Mouse (Mus musculus) thymus, adult 18-20 months (tissue): ENCODE measurements around the gene Sirt2.
A peak's percentile ranks its signal among the peaks of the same experiment; 100 is the strongest.

Experiments
- DNase-seq, 2 experiments: peaks; one replicate each; pipeline ENCODE4 v3.0.0; 2022; ENCODE audit warnings: mixed read lengths in 2 of 2

The Sirt2 gene

DNA sequence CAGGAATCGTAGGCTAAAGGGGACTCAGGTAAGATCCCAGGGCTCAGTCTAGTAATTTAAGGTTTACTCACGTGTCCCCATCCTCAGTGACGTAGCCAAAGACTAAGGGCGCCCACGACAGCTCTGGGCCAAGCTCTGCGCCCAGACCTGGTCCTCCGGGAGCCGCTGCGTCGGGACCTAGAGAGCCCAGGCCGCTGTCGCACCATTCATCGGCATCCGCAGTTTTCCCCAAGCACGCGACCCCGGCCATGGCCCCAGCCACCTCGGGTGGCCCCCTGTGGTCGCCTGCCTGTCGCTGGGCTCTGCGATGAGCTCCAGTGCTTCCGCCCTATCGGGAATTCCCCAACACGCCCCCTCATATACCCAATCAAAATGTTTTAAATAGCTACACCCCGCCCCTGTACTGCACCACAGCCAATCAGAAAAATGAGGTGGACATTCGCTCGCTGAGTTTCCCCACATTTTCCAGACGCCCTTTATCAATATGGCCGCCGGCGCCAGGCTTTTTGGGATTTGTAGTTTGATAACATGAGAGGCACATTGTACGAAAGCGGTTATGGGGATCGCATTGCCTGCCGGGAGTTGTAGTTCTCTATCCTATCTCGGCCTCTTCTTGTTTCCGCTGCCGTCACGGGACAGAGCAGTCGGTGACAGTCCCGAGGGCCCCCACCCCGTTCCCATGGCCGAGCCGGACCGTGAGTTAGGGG lies at the start of gene Sirt2:
Gene Sirt2, plus strand, starts transcription at position 563 of the 707 bp plus-strand sequence.
- DNase-seq = peak; percentile 94 to 98

DNA sequence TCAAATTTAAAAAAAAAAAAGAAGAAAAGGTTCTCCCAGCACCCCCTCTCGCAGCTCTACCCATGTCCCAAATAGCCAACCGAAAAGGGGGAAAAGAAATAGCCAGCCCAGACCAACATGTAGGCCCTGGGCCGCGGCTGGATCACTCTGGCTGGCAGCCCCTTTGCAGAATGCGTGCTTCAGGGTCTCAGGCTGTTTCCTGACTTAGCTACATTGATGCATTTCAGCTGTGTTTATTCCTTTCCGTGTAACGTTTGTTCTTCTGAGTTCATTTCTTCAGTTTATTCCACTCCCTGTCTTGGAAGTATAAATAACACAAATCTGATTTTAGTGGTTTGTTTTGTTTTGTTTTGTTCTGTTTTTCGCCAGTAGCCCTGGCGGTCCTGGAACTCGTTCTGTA lies 48.8 kb upstream of the Sirt2 start:
- DNase-seq = no peak

DNA sequence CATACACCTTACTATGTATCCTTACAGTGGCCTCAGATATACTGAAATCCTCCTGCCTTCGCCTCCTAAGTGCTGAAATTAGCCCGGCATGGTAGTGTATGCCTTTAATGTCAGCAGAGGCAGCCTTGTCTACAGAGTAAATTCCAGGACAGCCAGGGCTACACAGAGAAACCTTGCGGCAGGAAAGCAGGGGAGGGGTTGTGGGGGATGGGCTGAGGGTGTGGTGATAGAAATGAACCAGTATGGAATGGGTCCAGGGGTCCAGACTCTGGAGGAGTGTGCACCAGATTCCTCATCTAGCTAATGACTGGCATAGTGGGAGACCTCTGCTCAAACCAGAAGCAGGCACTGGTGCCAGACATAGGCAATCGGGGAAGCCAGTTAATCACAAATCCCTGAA lies 47.4 kb upstream of the Sirt2 start:
- no peak for DNase-seq

DNA sequence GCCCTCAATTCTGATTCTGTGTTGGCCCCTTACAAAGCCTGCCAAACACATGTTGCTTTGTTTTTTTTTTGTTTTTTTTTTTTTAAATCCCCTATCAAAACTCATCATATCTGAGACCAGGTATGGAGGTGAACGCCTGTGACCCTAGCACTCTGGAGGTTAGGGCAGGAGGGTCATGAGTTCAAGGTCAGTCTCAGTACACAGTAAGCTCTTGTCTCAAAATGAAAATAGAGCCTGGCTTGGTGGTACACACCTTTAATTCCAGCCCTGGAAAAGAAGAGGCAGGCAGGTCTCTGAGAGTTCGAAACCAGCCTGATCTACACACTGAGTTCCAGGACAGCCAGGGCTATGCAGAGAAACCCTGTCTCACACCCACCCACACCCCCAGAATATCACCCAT lies 46.9 kb upstream of the Sirt2 start:
- no peak for DNase-seq

DNA sequence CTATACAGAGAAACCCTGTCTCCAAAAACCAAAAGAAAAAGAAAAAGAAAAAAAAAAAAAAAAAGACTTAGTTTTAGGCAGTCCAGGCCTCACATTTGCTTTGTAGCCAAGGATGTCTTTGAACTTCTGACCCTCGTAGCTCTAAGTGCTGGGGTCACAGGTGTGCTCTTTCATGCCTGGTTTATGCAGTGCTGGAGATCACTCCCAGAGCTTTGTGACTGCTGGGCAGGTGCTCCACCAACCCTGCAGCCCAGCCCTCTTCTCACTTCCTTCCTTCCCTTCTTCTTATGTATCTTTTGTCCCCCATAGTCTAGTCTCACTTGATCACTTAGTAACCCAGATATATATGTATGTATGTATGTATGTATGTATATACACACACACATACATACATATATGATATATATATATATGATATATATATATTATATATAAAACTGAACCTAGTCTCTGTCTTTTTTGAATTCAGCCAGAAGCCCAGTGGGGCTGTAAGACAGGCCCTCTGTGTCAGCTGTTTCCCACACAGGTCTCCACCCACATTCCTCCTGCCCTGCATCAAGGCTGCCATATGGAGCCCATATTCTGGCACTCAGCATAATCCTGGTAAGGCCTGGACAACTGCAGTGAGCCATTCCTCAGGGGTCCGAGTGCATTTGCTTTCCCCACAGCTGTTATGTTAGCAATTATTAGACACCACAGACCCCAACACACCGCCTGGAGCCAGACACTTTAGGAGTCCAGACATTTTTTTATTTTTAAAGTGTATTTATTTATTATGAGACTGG lies 45.6 kb upstream of the Sirt2 start:
- no peak for DNase-seq

DNA sequence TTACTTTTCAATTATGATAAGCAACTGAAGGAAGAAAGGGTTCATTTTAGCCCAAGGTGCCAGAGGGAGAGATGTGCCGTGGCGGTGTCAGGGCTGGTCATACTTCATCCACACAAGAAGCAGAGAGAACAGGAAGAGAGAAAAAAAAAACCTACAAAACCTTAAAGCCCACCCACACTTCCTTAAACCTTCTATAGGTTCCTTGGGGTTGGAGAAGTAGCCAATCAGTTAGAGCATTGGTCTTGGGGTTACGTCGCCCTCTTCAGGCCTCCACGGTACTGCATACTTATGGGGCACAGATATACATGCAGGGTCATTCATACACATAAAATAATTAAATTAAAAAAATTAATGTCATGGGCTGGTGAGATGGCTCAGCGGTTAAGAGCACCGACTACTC lies 44.5 kb upstream of the Sirt2 start:
- no peak for DNase-seq

DNA sequence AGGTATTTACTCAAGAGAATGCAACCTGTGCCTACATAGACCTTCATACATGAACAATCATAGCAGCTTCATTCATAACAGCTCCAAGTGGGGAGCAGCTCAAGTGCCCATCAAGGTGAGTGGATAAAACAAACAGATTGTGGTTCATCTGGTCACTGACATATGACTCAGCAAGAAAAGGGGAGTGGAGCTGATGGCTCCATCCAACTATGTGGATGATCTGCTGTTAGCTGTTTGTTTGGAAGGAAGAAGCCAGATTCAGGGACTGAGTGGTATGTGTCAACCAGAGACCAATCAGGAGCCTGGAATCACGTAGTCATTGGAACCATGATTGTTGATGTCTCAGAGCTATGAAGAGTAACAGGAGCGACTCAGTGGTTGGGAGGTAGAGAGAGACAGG lies 41.9 kb upstream of the Sirt2 start:
- DNase-seq = no peak

DNA sequence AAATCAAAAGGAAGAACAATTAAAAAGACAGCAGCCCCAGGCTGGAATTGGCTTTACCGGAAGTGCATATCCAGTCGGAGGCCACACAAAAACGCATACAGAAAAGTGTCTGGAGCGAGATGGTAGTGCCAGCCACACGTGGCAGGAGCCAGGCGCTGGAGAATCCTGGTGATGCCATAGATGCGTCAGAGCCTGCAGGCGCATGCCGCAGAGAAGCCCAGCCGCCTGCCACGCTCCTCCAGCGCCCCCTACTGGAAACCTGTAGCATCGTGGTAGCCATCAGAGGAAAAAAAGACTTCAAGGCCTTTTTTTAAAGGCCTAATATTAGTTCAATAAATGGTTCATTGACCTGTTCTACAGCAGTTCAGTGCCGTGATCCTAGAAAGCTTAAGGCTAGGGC lies 39.9 kb upstream of the Sirt2 start:
- peak; percentile 43 to 47 for DNase-seq

DNA sequence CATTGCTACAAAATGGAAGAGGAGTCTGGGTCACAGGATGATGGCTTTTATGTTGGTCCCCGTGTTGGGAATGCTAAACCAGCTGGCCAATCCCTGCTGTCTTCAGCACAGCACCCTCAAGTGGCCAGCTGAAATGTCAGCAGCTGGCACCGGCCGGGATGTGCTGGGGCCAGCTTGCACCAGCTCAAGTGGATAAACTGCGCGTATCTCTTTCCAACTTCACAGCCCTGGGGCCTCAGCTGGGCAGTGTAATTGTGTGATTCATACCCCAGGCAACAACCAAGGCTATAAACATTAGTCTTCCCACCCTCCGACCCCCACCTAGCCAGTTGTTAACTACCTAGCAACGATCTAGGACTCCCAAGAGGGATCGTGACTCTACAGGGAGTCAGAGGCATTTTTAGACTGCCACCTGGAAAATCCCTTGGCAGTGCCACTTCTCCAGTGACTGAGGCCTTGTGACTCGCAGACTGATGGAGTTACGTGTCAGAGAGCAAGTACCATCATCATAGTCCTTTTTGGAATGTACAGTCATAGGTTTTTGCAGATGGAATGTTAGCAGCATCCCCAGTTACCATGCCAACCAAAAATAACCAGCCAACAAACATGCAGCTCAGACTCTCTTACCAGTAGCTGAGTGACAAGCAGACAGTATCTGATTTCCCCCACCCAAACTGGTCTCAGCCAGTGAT lies 38.7 kb upstream of the Sirt2 start:
- DNase-seq = no peak

DNA sequence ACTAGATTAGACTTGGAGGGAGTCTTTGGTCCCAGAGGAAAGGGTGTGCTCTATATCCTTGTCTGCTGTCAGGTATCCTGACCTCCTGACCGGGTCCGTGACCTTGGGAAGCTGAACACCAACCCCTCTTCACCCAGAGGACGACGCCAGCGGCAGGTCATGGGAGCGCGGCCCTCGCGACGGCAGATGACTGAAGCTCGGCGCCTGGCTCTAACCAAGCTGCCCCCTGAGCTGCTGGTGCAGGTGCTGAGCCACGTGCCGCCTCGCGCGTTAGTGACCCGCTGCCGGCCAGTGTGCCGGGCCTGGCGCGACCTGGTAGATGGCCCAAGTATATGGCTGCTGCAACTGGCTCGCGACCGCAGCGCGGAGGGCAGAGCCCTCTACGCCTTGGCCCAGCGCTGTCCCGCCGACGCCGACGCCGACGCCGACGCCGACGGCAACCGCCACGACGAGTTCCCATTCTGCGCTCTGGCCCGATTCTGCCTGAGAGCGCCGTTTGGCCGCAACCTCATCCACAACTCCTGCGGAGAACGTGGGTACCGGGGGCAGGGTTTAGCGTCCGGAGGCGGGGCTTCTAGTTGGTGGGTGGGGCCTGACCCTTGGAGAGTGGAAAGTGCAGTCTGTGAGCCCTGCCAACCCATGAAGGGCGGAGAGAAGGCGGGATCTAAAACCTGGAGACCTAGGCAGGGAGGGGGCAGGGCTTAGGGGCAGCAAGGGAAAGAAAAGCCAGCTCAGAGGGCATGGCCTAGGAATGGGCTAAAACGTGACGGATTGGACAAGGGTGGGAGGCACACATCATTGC lies 34.0 kb upstream of the Sirt2 start:
- DNase-seq = peak; percentile 26 to 60

DNA sequence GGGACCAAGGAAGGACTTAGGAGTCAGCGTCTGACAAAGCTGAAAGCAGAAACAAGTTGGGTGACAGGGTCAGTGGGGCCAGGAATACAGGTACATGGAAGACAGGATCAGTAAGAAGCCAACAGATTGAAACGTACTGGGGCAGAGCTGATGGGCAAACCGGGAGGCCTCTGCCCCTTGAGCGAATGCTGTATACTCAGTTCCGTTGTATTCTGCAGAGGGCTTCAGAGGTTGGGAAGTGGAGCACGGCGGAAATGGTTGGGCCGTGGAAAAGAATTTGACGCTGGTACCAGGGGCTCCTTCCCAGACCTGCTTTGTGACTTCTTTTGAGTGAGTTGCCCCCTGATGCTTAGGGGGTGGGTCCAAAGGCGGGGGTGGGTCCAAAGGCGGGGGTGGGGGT lies 33.3 kb upstream of the Sirt2 start:
- no peak for DNase-seq

DNA sequence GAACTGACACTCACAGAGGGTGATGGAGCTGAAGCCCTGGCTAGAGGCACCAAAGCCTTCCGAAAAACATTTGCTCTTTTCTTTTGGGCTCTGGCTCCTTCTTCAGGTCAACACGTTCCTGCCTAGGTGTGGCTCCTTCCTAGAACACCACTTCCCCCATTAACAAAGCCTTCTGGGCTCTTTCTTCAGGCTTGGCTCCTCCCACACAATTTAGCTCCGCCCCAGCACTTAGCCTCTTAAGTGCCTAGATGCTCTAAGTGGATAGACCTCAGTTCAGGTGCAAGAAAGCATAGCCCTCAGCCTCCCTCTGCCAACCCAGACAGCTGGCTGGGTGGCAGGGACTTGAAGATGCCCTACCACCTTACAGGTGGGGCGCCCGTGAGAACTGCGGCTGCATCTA lies 30.8 kb upstream of the Sirt2 start:
- DNase-seq = no peak

DNA sequence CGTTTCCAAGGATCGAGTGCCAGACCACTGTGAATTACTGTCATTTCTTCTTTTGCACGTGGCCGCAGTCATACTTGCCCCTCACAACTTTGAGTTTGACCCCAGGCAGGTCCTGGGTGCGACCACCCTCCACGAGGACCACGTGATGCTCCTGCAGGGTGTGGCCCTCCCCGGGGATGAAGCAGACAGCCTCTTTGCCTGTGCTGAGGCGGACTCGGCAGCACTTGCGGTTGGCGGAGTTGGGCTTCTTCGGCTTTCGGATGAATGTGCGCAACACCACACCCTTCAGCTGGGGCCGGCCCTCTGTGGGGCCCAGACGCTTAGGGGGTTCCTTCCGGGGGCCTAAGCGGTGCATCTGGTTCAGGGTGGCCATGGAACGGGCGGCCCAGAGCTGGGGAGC lies 26.7 kb upstream of the Sirt2 start:
- no peak for DNase-seq

DNA sequence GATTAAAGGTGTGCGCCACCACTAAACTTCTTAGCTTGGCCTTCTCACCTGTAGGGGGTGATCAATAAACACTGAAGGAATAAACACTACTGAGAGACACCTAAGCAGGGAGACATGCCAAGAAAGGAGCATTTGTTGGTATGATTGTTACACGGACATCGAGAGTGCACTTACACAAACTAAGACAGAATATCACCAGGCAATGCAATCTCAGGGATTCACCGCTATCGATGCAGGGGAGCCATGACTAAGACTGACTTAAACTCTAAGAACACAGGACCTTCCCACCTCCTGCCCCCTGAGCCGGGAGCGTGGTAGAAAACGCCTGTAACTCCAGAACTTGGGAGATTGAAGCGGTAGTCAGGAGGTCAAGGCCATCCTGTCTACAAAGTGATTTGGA lies 25.6 kb upstream of the Sirt2 start:
- DNase-seq = no peak

DNA sequence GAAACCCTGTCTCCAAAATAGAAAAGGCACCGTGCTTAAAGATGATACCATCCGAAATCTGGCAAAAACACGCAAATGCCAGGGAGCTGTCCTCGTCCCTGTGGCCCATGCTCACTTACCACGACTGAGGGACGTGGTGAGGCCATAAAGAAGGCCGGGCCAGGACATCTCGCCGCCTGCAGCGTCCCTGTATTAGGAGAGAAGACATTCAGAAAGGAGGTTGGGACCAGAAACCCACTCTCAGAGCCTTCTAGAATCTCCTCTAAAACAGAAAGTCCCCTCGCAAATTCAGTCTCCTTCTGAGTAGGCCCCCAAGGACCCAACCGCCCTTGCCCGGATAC lies 25.2 kb upstream of the Sirt2 start:
- DNase-seq = no peak

DNA sequence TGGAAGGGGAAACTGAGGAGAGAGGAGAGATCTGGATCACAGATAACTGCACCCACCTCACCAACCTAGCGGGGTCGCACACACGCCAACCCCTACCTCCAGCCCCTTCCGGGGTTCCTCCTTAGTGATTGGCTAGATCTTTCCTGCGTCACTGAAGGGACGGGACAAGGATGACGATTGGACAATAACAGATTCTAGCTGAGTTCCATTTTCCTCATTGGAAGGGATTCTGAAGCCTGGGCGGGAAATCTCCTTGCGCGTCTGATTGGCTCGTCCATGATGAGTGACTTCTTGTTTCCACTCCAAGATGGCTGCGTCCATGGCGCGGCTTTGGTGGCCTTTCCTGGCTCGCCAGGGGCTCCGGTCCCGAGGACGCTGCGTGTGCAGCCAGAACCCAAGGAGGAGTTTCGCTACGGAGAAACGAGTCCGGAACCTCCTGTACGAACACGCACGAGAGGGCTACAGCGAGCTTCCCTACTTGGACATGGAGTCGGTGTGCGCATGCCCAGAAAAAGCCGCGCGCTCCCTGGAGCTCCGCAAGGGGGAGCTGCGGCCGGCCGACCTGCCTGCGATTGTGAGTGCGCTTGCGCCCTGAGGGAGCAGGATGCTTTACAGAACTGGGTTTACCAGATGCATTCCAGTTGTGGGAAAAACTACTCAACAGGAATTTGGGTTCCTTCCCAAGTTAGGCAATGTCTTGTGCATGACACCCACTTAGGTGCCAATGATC lies 24.7 kb upstream of the Sirt2 start, which contains the start of the genes Mrps12 and Sars2:
Gene Mrps12, minus strand, starts transcription at position 112 of the 730 bp plus-strand sequence.
Gene Sars2, plus strand, starts transcription at position 284 of the 730 bp plus-strand sequence.
- peak; percentile 88 to 96 for DNase-seq

DNA sequence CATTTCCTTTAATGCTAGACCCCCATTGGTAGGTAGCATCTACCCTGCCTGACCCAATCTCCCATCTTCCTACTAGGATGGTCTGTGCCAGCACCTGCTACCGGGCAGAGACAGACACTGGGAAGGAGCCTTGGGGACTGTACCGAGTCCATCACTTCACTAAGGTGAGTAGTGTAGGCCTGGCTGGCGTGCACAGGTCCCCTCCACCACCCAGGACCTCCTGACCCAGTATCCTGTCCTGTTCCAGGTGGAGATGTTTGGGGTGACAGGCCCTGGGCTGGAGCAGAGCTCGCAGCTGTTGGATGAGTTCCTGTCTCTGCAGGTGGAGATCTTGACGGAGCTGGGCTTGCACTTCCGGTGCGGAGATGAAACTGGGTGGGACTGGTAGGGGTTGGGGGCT lies 16.6 kb upstream of the Sirt2 start:
- no peak for DNase-seq

DNA sequence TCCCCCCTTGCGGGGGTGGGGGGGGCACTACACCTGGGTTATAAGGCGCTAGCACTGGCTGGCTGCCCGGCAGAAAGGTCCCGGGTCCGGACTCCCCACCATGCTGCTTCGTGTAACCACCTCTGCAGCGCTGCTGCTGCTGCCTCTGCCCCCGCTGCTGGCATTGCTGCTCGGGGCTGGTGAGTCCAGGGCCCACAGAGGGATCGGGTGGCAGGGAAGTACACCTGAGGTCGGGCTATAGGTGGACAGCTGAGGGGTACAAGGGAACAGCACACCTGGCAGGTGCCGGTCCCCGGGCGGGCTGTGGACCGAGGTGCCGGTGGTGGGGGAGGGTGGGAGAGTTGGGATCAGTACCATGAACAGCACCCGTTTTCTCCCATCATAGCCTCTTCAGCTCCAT lies 10.5 kb upstream of the Sirt2 start, which contains the start of gene Ccer2:
Gene Ccer2, plus strand, starts transcription at position 96 of the 400 bp plus-strand sequence.
- no peak for DNase-seq

DNA sequence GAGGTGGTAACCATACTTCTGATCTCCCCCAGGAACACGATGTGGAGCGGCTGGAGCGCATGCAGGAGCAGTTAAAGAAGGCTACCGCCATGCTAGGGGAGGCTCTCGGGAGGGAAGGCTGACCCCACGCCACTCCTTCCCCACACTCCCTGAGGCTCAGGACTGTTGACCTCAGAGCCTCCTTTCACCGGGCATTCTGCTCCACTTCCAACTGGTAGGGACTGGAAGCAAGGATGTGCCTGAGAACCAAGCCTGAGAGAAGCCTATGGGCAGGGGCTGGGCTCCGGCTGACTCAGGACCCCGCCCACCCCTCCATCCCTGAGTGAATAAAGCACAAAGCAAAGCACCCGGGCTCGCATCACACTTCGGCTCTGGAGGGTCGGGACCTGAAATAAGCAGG lies 7.9 kb upstream of the Sirt2 start:
- DNase-seq = no peak

DNA sequence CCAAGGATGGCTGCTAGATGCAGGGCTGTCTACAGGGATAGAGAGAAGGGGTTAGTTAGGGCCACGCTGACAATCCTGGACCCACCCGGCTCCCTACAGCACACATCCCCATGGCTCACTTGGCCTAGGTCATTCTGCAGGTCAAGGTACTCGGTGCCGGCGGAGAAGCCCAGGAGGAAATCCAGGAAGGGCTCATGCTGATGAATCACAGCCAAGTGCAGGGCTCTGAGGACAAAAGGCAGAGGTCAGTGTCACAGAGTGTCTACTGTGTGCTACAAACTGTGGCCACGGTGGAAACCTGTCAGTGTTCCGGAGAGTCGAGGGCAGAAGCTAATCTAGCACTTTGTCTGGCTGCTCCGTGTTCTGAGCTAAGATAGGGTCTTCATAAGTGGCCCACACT lies 4.6 kb upstream of the Sirt2 start:
- DNase-seq = no peak

DNA sequence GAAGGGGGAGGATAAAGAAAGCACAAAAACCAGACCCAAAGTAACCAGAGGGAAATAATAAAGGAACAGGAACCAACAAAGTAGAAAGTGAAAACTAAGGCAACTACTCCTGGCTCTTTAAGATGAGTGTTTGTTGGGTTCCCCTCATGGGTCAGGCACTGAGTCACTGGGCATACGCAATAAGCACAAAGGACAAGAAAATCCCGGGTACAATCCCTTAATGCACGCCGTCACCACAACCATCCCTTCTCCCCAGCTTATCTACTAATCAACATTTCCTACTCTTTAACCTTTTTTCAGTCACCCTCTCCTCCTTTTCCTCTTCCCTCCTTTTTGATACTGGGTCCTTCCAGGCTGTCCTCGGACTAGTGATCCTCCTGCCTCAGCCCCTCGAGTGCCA lies 1.3 kb upstream of the Sirt2 start:
- DNase-seq = no peak

DNA sequence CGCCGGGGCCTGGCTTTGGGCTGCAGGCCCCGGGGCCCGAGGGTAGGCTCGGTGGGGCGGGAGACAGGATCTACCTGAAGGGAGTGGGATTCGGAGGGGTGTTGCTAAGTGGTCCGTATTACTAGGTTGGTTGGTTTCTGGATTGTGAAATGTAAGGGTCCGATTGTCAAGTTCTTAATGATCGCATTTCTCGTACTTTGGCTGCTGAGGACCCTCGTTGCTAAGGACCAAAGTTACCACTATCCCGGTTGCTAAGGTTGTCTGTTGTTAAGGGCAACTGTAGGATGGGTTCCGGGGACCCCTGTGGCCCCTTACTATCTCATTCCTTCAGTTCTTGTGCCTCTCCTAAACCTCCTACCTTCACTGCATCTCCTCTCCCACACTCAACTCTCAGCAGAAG lies 375 bp downstream of the Sirt2 start:
- no peak for DNase-seq
